Comparison of ENCODE assay signal across 8 mouse cellular contexts in genomic region chr8:13678182-13678581, GRCm38 (mm10). TPM values are rescaled to one million over a fixed set of nuclear protein-coding genes. Genes with fewer than 3 reads are reported as not detected.
DNase-seq lines count a peak whose midpoint lies in the region; ATAC-seq and TF ChIP-seq lines count a peak whose summit lies in the region.

No protein-coding gene starts in this region.

- H3K4me3 ChIP-seq in heart, embryonic 14.5 days (ENCODE audit: control insufficient read depth in 1 of 2, insufficient read depth in 1 of 2, low read depth in 1 of 2, low read length in 2 of 2): peak overlapping the region; percentile 41 to 85
- peak overlapping the region; percentile 46 for H3K4me3 ChIP-seq in bone marrow macrophage, adult 2 months (ENCODE audit: insufficient read depth, low read length)
- peak overlapping the region; percentile 62 for H3K4me3 ChIP-seq in hindbrain, embryonic 16.5 days (ENCODE audit: low read length)
- peak overlapping the region; percentile 82 for H3K4me3 ChIP-seq in midbrain, postnatal 0 days (ENCODE audit: low read depth, low read length)

- TF ChIP-seq POLR2A in bone marrow macrophage, adult 2 months (IDR thresholded peaks at IDR 0.05; ENCODE audit: borderline replicate concordance, low read depth, low read length): no peak

- ATAC-seq in heart, embryonic 14.5 days (ENCODE audit: insufficient number of reproducible peaks, insufficient read depth, low FRiP score, low read depth): no peak
- no peak for ATAC-seq in hindbrain, embryonic 16.5 days
- ATAC-seq in midbrain, postnatal 0 days (ENCODE audit: low FRiP score): no peak

- 31% methylated on average over 8 of the region's 8 CpGs for WGBS in heart, embryonic 14.5 days
- 42% methylated on average over 8 of the region's 8 CpGs for WGBS in hindbrain, embryonic 16.5 days
- 46% methylated on average over 8 of the region's 8 CpGs for WGBS in midbrain, postnatal 0 days

- no peak overlapping the region for H3K27ac ChIP-seq in heart, embryonic 14.5 days (replicated peaks in 1 of 2; ENCODE audit: control insufficient read depth in 1 of 2, insufficient read depth in 1 of 2, low read depth in 2 of 2, low read length in 2 of 2)
- H3K27ac ChIP-seq in bone marrow macrophage, adult 2 months (ENCODE audit: insufficient read depth, low read depth, low read length): no peak overlapping the region
- H3K27ac ChIP-seq in hindbrain, embryonic 16.5 days (ENCODE audit: low read depth, low read length): no peak overlapping the region
- peak overlapping the region; percentile 91; the same call in 1 of the 2 replicates for H3K27ac ChIP-seq in midbrain, postnatal 0 days (ENCODE audit: low read depth, low read length)

- peak overlapping the region; percentile 92 for H3K4me2 ChIP-seq in heart, embryonic 14.5 days (ENCODE audit: low read length)
- H3K4me2 ChIP-seq in hindbrain, embryonic 16.5 days (ENCODE audit: low read length): peak overlapping the region; percentile 81
- peak overlapping the region; percentile 64 for H3K4me2 ChIP-seq in midbrain, postnatal 0 days (ENCODE audit: low read depth, low read length, poor library complexity, severe bottlenecking)

- no peaks in the 10 kb centered on the region for H3K9me3 ChIP-seq in heart, embryonic 14.5 days (ENCODE audit: control insufficient read depth, low read length)
- no peaks in the 10 kb centered on the region for H3K9me3 ChIP-seq in hindbrain, embryonic 16.5 days (ENCODE audit: control insufficient read depth, low read length)
- H3K9me3 ChIP-seq in midbrain, postnatal 0 days (ENCODE audit: low read length): no peaks in the 10 kb centered on the region

- TF ChIP-seq CTCF in bone marrow macrophage, adult 2 months (IDR thresholded peaks at IDR 0.05; ENCODE audit: low read depth, low read length): no peak
- TF ChIP-seq CTCF in midbrain, postnatal 0 days (IDR thresholded peaks at IDR 0.05): no peak

- no peak for DNase-seq in heart, adult 8-10 months (ENCODE audit: low spot score)
- no peak for DNase-seq in midbrain, postnatal 0 days (ENCODE audit: low spot score)
- no peak for DNase-seq in frontal cortex, postnatal 10 days (ENCODE audit: low spot score in 2 of 2)
- DNase-seq in retina, embryonic 14.5 days (ENCODE audit: low spot score): no peak
- DNase-seq in layer of hippocampus, adult 11-12 months (ENCODE audit: low spot score): no peak

- no peaks in the 10 kb centered on the region for H3K36me3 ChIP-seq in heart, embryonic 14.5 days (ENCODE audit: control insufficient read depth, insufficient read depth, low read length)
- H3K36me3 ChIP-seq in hindbrain, embryonic 16.5 days (ENCODE audit: control insufficient read depth, insufficient read depth, low read length): no peaks in the 10 kb centered on the region
- H3K36me3 ChIP-seq in midbrain, postnatal 0 days (ENCODE audit: insufficient read depth, low read length): no peaks in the 10 kb centered on the region

- H3K4me1 ChIP-seq in heart, embryonic 14.5 days (ENCODE audit: control insufficient read depth in 2 of 2, insufficient read depth in 2 of 2, low read length in 2 of 2): peaks cover 25 to 38% of the 10 kb centered on the region in 2 experiments
- H3K4me1 ChIP-seq in bone marrow macrophage, adult 2 months (ENCODE audit: control insufficient read depth, insufficient read depth, low read length): peaks cover 12% of the 10 kb centered on the region
- peaks cover 19% of the 10 kb centered on the region for H3K4me1 ChIP-seq in hindbrain, embryonic 16.5 days (ENCODE audit: control insufficient read depth, insufficient read depth, low read depth, low read length)
- peaks cover 4% of the 10 kb centered on the region for H3K4me1 ChIP-seq in midbrain, postnatal 0 days (ENCODE audit: insufficient read depth, low read length)

- 0 out of 2 replicates have a peak, but pooled peaks cover 1% of the 10 kb centered on the region for H3K27me3 ChIP-seq in heart, embryonic 14.5 days (ENCODE audit: control insufficient read depth, insufficient read depth, low read length)
- no peaks in the 10 kb centered on the region; the same call in 1 of the 2 replicates for H3K27me3 ChIP-seq in hindbrain, embryonic 16.5 days (replicated peaks; ENCODE audit: control insufficient read depth, insufficient read depth, low read length)
- no peaks in the 10 kb centered on the region for H3K27me3 ChIP-seq in midbrain, postnatal 0 days (ENCODE audit: insufficient read depth, low read length)

- peak overlapping the region; percentile 57; the same call in 1 of the 2 replicates for H3K9ac ChIP-seq in heart, embryonic 14.5 days (ENCODE audit: low read length)
- H3K9ac ChIP-seq in hindbrain, embryonic 16.5 days (ENCODE audit: low read depth, low read length): no peak overlapping the region; the same call in 1 of the 2 replicates
- no peak overlapping the region for H3K9ac ChIP-seq in midbrain, postnatal 0 days (replicated peaks; ENCODE audit: low read length, poor library complexity, severe bottlenecking)

RNA-seq across cellular contexts. Expression of gene Rasa3, which starts 0.8 kb away (rescaled TPM):
- 20.9 and 24.9 TPM in 2 replicates for polyA plus RNA-seq in heart, embryonic 14.5 days (2014; fragmentation: Nextera tagmentation; extraction: Ambion mirVana)
- total RNA-seq in heart, adult 8-10 months (2022): 10 to 100 TPM; 13.2 to 16.2 (median 13.9) TPM
- polyA plus RNA-seq in bone marrow macrophage, adult 2 months (2012; ENCODE audit: insufficient read depth, insufficient read length, missing spikeins): 69.3 and 83.2 TPM in 2 replicates
- 43.5 and 46.3 TPM in 2 replicates for polyA plus RNA-seq in hindbrain, embryonic 16.5 days (2015; fragmentation: Nextera tagmentation; extraction: Ambion mirVana)
- 43.9 and 52.7 TPM in 2 replicates for total RNA-seq in midbrain, postnatal 0 days (2014; rRNA removed)
- polyA plus RNA-seq in midbrain, postnatal 0 days (2015; fragmentation: Nextera tagmentation; extraction: Ambion mirVana): 20.5 and 23.5 TPM in 2 replicates

RNA-seq across cellular contexts. Expression of gene Cfap97d2, which starts 27.5 kb away (rescaled TPM):
- not detected in 2 replicates for polyA plus RNA-seq in heart, embryonic 14.5 days (2014; fragmentation: Nextera tagmentation; extraction: Ambion mirVana)
- not detected for total RNA-seq in heart, adult 8-10 months (2022)
- 0.84 TPM in 1 of 2 replicates, not detected in the other for polyA plus RNA-seq in bone marrow macrophage, adult 2 months (2012; ENCODE audit: insufficient read depth, insufficient read length, missing spikeins)
- polyA plus RNA-seq in hindbrain, embryonic 16.5 days (2015; fragmentation: Nextera tagmentation; extraction: Ambion mirVana): 1.0 and 1.9 TPM in 2 replicates
- total RNA-seq in midbrain, postnatal 0 days (2014; rRNA removed): 0.24 and 4.9 TPM in 2 replicates
- 1.4 and 2.8 TPM in 2 replicates for polyA plus RNA-seq in midbrain, postnatal 0 days (2015; fragmentation: Nextera tagmentation; extraction: Ambion mirVana)
